In genomic region chrX:111660381-111660780, GRCm38 (mm10) we compare ENCODE assay signal across 16 mouse cellular contexts. TPM values are rescaled to one million over a fixed set of nuclear protein-coding genes. Genes with fewer than 3 reads are reported as not detected.
DNase-seq lines count a peak whose midpoint lies in the region; ATAC-seq and TF ChIP-seq lines count a peak whose summit lies in the region.
"Had no signal": no experiment of that assay in that cellular context is flagged by ENCODE, and none has a peak within 500 bp of the region (broad histone marks: within the 10 kb centered on the region; RNA-seq: fewer than 3 reads in every experiment).

No protein-coding gene starts in this region.

- no peaks in the 10 kb centered on the region for H3K9me3 ChIP-seq in forebrain, embryonic 14.5 days (replicated peaks; ENCODE audit: control insufficient read depth, low read length)
- H3K9me3 ChIP-seq in forebrain, embryonic 11.5 days (ENCODE audit: control insufficient read depth, low read length) = no peaks in the 10 kb centered on the region
- H3K9me3 ChIP-seq in forebrain, embryonic 16.5 days (ENCODE audit: control insufficient read depth, low read length) = no peaks in the 10 kb centered on the region
- H3K9me3 ChIP-seq: G1E; limb, embryonic 12.5 days had no signal

- no peak overlapping the region for H3K27ac ChIP-seq in forebrain, embryonic 14.5 days (ENCODE audit: low read depth, low read length)
- no peak overlapping the region for H3K27ac ChIP-seq in forebrain, embryonic 11.5 days (ENCODE audit: low read depth, low read length)
- no peak overlapping the region for H3K27ac ChIP-seq in forebrain, embryonic 16.5 days (ENCODE audit: low read length)
- H3K27ac ChIP-seq: limb, embryonic 12.5 days; liver, embryonic 14.5 days had no signal

- no peak for TF ChIP-seq CTCF in lung, adult 2 months (IDR thresholded peaks at IDR 0.05; ENCODE audit: insufficient read depth, low read length)

- TF ChIP-seq POLR2A in lung, adult 2 months (IDR thresholded peaks at IDR 0.05; ENCODE audit: borderline replicate concordance, extremely low read depth, low read depth, low read length) = no peak

- H3K36me3 ChIP-seq in forebrain, embryonic 14.5 days (ENCODE audit: control insufficient read depth, insufficient read depth, low read length) = no peaks in the 10 kb centered on the region
- no peaks in the 10 kb centered on the region for H3K36me3 ChIP-seq in forebrain, embryonic 11.5 days (ENCODE audit: control insufficient read depth, insufficient read depth, low read length)
- H3K36me3 ChIP-seq in forebrain, embryonic 16.5 days (ENCODE audit: control insufficient read depth, insufficient read depth) = no peaks in the 10 kb centered on the region
- H3K36me3 ChIP-seq: G1E; limb, embryonic 12.5 days had no signal

- no peaks in the 10 kb centered on the region for H3K27me3 ChIP-seq in forebrain, embryonic 14.5 days (replicated peaks; ENCODE audit: control insufficient read depth, insufficient read depth, low read length)
- H3K27me3 ChIP-seq in forebrain, embryonic 11.5 days (ENCODE audit: control insufficient read depth, insufficient read depth, low read length) = no peaks in the 10 kb centered on the region
- H3K27me3 ChIP-seq in forebrain, embryonic 16.5 days (replicated peaks; ENCODE audit: control insufficient read depth, insufficient read depth, low read length) = no peaks in the 10 kb centered on the region
- H3K27me3 ChIP-seq: limb, embryonic 12.5 days had no signal

- peak; percentile 90 for ATAC-seq in forebrain, embryonic 14.5 days
- no peak for ATAC-seq in forebrain, embryonic 11.5 days (replicated peaks; ENCODE audit: low FRiP score)
- ATAC-seq in forebrain, embryonic 16.5 days = peak; percentile 75; the same call in 1 of the 2 replicates

- no peak overlapping the region for H3K4me2 ChIP-seq in forebrain, embryonic 14.5 days (ENCODE audit: low read length)
- H3K4me2 ChIP-seq in forebrain, embryonic 11.5 days (ENCODE audit: low read depth, low read length, severe bottlenecking) = no peak overlapping the region
- H3K4me2 ChIP-seq in forebrain, embryonic 16.5 days (ENCODE audit: low read length) = no peak overlapping the region
- H3K4me2 ChIP-seq: heart, embryonic 11.5 days; limb, embryonic 12.5 days had no signal

- H3K9ac ChIP-seq in forebrain, embryonic 14.5 days (ENCODE audit: low read length) = no peak overlapping the region
- H3K9ac ChIP-seq in forebrain, embryonic 11.5 days (ENCODE audit: low read length) = no peak overlapping the region
- no peak overlapping the region for H3K9ac ChIP-seq in forebrain, embryonic 16.5 days (replicated peaks; ENCODE audit: low read depth, low read length)
- H3K9ac ChIP-seq: limb, embryonic 12.5 days; liver, embryonic 14.5 days had no signal

- H3K4me1 ChIP-seq in forebrain, embryonic 14.5 days (ENCODE audit: control insufficient read depth, insufficient read depth, low read length) = no peaks in the 10 kb centered on the region
- H3K4me1 ChIP-seq in forebrain, embryonic 11.5 days (replicated peaks; ENCODE audit: control insufficient read depth, insufficient read depth, low read length) = no peaks in the 10 kb centered on the region
- H3K4me1 ChIP-seq in lung, adult 2 months (ENCODE audit: control insufficient read depth, insufficient read depth, low read length) = no peaks in the 10 kb centered on the region
- no peaks in the 10 kb centered on the region for H3K4me1 ChIP-seq in forebrain, embryonic 16.5 days (replicated peaks; ENCODE audit: control insufficient read depth, insufficient read depth, low read length)
- H3K4me1 ChIP-seq: limb, embryonic 12.5 days had no signal

- 48% methylated on average over 5 of the region's 5 CpGs for WGBS in forebrain, embryonic 14.5 days
- 84% methylated on average over 5 of the region's 5 CpGs for WGBS in forebrain, embryonic 11.5 days
- WGBS in lung, adult 2 months = 53% methylated on average over 5 of the region's 5 CpGs
- 31% methylated on average over 5 of the region's 5 CpGs for WGBS in forebrain, embryonic 16.5 days

- no peak overlapping the region for H3K4me3 ChIP-seq in forebrain, embryonic 14.5 days (ENCODE audit: low read depth, low read length)
- no peak overlapping the region for H3K4me3 ChIP-seq in forebrain, embryonic 11.5 days (ENCODE audit: low read depth, low read length)
- H3K4me3 ChIP-seq in lung, adult 2 months (replicated peaks; ENCODE audit: extremely low read depth, low read depth, low read length) = no peak overlapping the region
- H3K4me3 ChIP-seq in forebrain, embryonic 16.5 days (replicated peaks; ENCODE audit: low read length) = no peak overlapping the region
- H3K4me3 ChIP-seq: limb, embryonic 12.5 days had no signal

- DNase-seq in forebrain, embryonic 14.5 days (ENCODE audit: low spot score) = peak; percentile 76
- DNase-seq in forebrain, embryonic 11.5 days (ENCODE audit: low spot score) = no peak
- DNase-seq in lung, postnatal 36 days = peak; percentile 7
- DNase-seq in lung, adult 2 months = no peak
- DNase-seq in MN1 (ENCODE audit: low spot score) = peak; percentile 60
- no peak for DNase-seq in right cerebral cortex, postnatal 10 days (ENCODE audit: low spot score in 2 of 2)
- DNase-seq in kidney, adult 9 months = no peak
- DNase-seq: adrenal gland, postnatal 25 days; cerebellum, adult 11-12 months; gastrocnemius, postnatal 36 days; right cerebral cortex, postnatal 25 days had no signal

RNA-seq across cellular contexts. Expression of gene Hdx, which starts 36.5 kb away (rescaled TPM):
- 1.4 and 1.9 TPM in 2 replicates for polyA plus RNA-seq in forebrain, embryonic 14.5 days (2014; fragmentation: Nextera tagmentation; extraction: Ambion mirVana)
- 2.1 and 2.3 TPM in 2 replicates for polyA plus RNA-seq in forebrain, embryonic 11.5 days (2014; fragmentation: Nextera tagmentation; extraction: Ambion mirVana)
- 0.28 and 0.58 TPM in 2 replicates for polyA plus RNA-seq in lung, adult 2 months (2012; rRNA removed)
- polyA plus RNA-seq in forebrain, embryonic 16.5 days (2015; fragmentation: Nextera tagmentation; extraction: Ambion mirVana) = 1.5 and 1.7 TPM in 2 replicates
- polyA plus RNA-seq: G1E had no signal

Comparison
In these comparisons a context has a peak if more than half of its experiments do, and no peak if none do; other contexts are left out.
1. DNase-seq: peak in forebrain, embryonic 14.5 days (single experiment), lung, postnatal 36 days (single experiment) and MN1 (single experiment); none in forebrain, embryonic 11.5 days (single experiment), lung, adult 2 months (single experiment), right cerebral cortex, postnatal 10 days (0 of 2) and kidney, adult 9 months (single experiment).